In genomic region chr10:118629360-118630040, GRCm38 (mm10) we compare ENCODE assay signal across 11 mouse cellular contexts.
"Had no signal": no experiment of that assay in that cellular context is flagged by ENCODE, and none has a peak within 500 bp of the region (broad histone marks: within the 10 kb centered on the region; RNA-seq: fewer than 3 reads in every experiment).

No protein-coding gene starts in this region.

- ATAC-seq: lung, postnatal 0 days; midbrain, embryonic 13.5 days had no signal

- H3K36me3 ChIP-seq: limb, embryonic 12.5 days; liver, embryonic 15.5 days; midbrain, embryonic 13.5 days had no signal

- H3K4me2 ChIP-seq: limb, embryonic 12.5 days; liver, embryonic 15.5 days; midbrain, embryonic 13.5 days had no signal

- H3K4me3 ChIP-seq: limb, embryonic 12.5 days; liver, embryonic 15.5 days; midbrain, embryonic 13.5 days had no signal

- DNase-seq: layer of hippocampus, adult 9-11 months; layer of hippocampus, postnatal 36 days; lung, adult 2 months; lung, postnatal 36 days; right cerebral cortex, adult 18-20 months; right cerebral cortex, postnatal 25 days; thymus, postnatal 36 days had no signal

- H3K4me1 ChIP-seq: limb, embryonic 12.5 days; midbrain, embryonic 13.5 days had no signal

- H3K9ac ChIP-seq: limb, embryonic 12.5 days; liver, embryonic 15.5 days; midbrain, embryonic 13.5 days had no signal

- H3K27me3 ChIP-seq: limb, embryonic 12.5 days; liver, embryonic 15.5 days; midbrain, embryonic 13.5 days had no signal

- H3K9me3 ChIP-seq: limb, embryonic 12.5 days; liver, embryonic 15.5 days; midbrain, embryonic 13.5 days had no signal

- H3K27ac ChIP-seq: limb, embryonic 12.5 days; liver, embryonic 15.5 days; midbrain, embryonic 13.5 days had no signal
